Mouse (Mus musculus): ENCODE results near the gene Gstt1.
"Not testable (repeated sequence)": the region's sequence is repeated elsewhere in the genome, so short reads cannot be mapped to it uniquely, and the experiment has no call there.

The Gstt1 gene

DNA sequence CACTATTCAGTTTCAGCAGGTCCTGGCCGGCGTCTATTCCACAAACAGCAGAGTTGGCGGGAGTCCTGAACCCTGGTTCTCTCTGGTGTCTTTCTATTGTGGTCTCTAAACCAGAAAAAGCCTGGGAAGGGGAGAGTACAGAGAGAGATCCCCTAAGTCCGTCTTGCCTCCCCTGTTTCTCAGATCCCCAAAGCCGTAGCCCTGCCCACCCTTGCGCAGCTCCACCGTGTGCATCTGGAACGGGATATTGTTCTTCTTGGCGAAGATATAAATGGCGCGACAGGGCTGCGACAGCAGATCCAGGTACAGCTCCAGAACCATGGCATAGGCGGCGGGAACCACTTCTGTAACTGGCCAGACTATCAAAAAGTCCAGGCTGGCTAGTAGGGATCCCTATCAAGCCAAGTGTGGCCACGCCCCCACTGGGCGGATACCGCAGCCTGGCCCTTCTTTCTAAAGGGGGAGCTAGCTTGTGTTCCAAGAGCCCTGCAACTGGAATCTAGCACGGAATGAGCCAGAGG is at the start of gene Gstt1:
Gstt1 (minus strand) TSS at position 409 of the 521 bp plus-strand sequence.
- peak; percentile 69 for ATAC-seq (ENCODE audit: low TSS enrichment)

- ATAC-seq (ENCODE audit: low TSS enrichment): no peak
Observed at GRCm38 (mm10) chr10:75845306-75845930, 47.0 kb upstream of the Gstt1 start.

DNA sequence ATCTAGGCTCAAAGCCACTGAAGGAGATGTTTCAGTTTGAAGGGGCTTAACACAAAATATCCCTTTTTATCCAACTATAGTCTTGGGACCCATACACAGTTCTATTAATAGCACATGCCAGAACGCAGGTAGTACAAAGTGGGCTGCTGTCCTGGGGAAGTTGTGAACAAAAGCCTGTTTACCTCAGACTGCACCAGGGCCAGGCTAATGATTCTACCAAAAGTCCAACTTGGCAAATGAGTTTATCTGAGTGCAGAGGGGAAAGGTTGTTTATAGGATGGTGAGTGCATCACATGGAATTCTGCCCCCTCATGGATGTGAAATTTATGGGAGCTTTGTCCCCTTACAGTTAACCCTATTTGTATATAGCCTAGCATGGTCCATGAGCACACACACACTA is 46.4 kb upstream of the Gstt1 start:
- no peak for ATAC-seq (ENCODE audit: low TSS enrichment)

DNA sequence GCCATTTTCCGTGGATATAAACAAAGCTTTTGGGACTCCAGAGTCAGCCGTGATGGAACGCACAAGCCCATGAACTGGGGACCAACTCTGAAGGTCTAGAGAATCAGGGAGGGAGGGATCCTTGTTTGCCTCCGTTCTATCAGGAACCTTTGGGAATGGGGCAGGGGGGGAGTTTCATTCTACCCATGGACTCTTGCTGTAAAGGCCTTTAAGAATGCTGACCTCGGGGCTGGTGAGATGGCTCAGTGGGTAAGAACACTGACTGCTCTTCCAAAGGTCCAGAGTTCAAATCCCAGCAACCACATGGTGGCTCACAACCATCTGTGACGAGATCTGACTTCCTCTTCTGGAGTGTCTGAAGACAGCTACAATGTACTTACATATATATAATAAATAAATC is 45.5 kb upstream of the Gstt1 start:
- ATAC-seq (ENCODE audit: low TSS enrichment): not testable (repeated sequence)

DNA sequence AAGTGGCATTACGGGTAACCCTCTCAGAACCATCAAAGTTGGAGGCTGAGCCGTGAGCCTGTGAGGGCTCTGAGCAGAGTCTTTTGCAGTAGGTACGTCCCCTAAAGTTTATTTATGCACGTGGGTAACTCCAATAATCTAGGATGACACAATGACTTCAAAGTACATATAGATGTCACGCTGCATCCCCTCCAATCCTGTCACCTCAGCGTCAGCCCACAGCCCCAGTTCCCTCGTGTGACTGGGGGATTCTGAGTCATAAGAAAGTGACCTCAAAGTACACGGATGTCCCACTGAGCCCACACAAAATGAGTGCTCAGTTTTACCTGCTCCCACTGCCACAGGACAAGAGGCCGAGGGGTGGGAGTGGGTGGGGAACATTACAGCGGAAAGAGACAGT is 40.7 kb upstream of the Gstt1 start:
- ATAC-seq (ENCODE audit: low TSS enrichment): no peak

- ATAC-seq (ENCODE audit: low TSS enrichment): peak; percentile 83
Observed at GRCm38 (mm10) chr10:75837248-75837759, 38.9 kb upstream of the Gstt1 start, which contains the start of gene Gstt2. TSS of gene Gstt2 (minus strand) at chr10:75837424.

DNA sequence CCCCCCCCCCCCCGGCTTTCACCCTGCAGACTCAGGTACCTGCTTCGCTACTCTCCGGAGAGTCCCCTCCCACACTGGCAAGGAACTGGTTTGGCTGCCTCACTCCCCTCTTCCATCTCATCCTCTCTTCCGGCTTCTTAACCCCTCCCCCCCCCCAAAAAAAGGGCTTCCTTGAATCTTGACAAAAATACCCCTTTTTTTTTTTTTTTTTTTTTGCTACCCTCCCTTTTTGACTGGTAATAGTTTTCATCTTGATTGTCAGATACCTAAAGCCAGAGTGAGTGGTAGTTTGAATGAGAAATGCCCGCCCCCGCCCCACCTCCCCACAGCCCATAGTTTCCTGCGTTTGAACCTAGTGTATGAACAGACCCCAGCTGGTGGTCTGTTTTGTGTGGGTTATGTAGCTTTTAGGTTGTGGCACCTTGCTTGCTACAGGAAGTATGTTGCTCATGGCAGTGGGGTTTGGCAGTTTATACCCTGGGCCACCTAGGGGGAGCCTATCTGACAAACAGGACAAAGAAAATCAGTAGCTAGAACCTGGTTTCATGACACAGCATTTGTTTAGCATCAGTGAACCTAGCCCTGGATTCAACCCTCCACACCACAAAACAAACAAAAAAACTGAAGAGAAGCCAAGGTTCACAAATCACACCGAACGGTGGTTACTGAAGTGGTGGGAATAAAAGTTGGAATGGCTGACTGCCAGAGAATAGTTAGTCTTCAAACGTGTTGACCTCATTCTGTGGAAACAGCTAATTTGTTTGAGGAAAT is 37.6 kb upstream of the Gstt1 start:
- no peak for ATAC-seq (ENCODE audit: low TSS enrichment)

DNA sequence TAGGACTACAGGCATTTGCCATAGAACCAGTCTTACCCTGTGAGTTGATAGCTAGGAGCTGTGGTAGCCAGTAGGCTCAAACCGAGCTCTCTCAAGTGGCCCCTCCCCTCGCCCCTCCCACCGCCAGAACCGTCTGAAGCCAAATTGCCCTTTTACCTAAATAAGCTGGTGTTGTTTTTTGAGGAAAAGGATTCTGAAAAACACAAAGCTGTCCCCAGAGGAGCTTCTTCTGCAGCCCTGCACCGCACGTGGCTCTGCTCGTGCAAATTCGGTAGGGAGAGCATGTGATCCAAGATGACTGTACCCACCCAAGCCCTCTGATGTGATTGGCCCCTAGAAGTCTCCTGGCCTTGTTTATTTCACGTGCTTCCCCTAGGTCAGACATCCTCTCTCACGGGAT is 36.9 kb upstream of the Gstt1 start:
- peak; percentile 39 for ATAC-seq (ENCODE audit: low TSS enrichment)

- no peak for ATAC-seq (ENCODE audit: low TSS enrichment)
Observed at GRCm38 (mm10) chr10:75834721-75835120, 36.3 kb upstream of the Gstt1 start.

DNA sequence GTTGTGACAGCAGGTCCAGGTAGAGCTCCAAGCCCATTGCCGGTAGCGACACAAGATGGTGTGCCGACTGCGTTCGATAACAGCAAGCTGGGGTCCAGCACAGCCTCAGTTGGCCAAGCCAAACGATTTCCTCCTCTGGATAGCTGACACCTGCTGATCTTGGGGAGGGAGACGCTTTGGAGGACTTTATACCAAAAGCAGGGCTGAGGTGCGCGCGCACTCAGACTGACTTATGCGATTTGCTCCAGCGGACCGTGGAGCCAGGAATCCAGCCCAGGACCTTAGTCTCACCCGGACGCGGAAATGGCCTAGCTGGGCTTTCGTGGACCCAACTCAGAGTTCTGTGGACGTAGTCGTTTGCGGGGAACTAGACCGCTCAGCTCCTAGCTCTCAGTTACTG is 35.9 kb upstream of the Gstt1 start:
- ATAC-seq (ENCODE audit: low TSS enrichment): no peak

DNA sequence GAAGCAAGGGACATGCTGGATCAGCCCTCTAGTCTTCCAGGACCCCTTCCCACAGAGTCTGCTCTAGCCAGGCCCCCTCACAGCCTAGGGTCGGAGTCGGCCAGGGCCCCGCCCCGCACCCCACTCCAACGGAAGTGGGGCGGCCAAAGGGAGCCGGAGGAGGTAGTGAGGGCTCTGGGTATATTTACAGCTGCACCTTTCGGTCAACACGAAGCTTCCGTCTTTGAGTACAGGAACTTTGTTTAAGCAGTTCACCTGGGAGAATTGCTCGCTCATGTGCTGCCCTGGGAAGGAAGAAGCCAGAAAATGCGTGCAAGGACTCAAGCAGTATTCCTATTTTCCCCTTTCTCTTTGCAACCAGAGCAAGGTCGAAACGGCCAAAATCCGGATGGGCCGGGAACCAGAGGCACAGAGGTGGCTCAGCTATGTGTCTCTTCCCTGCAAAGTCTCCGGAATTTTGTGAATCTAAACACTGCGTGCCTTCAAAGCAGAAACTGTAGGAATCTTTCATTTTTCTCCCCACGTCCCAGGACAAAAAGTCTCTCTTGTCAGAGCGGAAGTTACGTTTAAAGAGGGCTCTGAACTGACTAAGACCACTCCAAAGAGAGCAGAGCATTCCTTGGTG is 35.2 kb upstream of the Gstt1 start:
- ATAC-seq (ENCODE audit: low TSS enrichment): no peak

- peak; percentile 32; the same call in 1 of the 2 replicates for ATAC-seq (ENCODE audit: low TSS enrichment)
Observed at GRCm38 (mm10) chr10:75832272-75832895, 34.0 kb upstream of the Gstt1 start.

DNA sequence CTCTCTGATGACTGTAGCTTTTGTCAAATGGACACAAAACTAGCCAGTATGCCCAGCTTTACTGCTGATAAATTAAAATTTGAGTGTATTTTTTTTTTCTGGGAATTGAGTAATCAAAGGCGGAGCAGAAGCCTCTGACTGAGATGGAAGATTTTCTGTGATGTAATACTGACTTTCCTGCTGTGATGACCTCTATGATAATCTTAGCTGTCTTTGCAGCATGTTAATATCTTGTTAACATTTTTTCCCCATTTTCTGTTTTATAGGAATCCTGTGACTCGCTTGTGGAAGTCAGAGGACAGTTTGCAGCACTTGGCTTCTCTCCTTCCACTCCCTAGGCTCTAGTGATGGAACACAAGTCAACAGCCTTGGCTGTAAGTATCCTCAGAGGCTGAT is 31.9 kb upstream of the Gstt1 start:
- ATAC-seq (ENCODE audit: low TSS enrichment): no peak

GRCm38 (mm10) chr10:75829529-75830274 is 31.3 kb upstream of the Gstt1 start:
- ATAC-seq (ENCODE audit: low TSS enrichment): no peak

DNA sequence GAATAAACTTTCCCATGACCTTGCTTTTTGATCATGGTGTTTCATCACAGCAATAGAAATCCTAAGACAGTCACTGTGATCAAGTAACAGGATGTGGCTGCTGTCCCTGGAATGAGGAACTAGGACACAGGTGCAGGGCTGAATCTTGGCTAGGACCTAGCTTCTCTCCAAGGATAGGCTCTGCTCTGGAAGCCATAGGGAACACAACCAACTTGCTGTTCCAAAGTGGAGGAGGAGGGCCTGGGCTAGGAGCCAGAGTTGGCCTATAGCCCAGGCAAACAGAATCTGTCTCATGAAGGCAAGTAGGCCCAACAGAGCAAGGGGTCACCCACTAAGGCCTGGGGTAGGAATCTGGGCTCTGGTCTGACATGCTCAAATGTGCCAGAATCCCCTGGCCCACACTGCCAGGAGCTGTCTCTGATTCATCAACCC is 30.1 kb upstream of the Gstt1 start:
- ATAC-seq (ENCODE audit: low TSS enrichment): peak; percentile 91

- no peak for ATAC-seq (ENCODE audit: low TSS enrichment)
Observed at GRCm38 (mm10) chr10:75827668-75828360, 29.4 kb upstream of the Gstt1 start.

DNA sequence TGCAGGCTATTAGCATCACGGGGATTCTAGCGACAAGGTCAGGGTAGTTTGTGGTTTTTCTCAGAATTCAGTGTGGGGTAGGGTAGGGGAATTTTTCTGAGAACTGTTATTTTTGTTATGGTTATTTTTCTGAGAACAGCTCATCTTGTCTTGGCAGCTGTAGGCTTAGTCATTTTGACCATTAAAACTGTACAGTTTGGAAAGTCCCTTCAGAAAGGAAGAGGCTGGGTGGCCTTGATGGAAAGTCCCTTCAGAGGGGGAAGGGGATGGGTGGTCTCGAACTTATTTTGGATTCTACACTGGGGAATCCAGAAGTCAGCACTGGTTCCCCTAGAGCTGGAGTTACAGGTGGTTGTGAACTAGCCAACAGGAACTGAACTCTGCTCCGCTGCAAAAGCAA is 26.1 kb upstream of the Gstt1 start:
- no peak for ATAC-seq (ENCODE audit: low TSS enrichment)

DNA sequence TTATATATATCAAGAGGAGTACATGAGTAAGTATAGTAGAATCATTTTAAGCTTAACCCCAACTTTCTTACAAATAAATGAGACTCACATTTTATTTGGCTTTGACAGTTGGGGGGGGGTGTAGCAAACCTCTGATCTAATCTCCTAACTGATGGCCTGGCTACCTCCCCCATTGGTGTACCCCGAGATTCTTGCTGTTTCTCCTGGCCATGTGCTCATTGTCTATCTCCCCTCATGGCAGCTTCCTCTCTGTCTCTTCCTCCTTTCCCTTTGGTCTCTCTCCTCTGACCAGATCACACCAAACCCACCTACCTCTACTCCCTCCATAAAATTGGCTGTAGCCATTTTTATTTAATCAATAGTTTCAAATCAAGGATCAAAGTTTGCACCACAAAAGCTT is 25.4 kb upstream of the Gstt1 start:
- ATAC-seq (ENCODE audit: low TSS enrichment): no peak

GRCm38 (mm10) chr10:75822443-75822842 is 24.1 kb upstream of the Gstt1 start, which contains the start of gene Gstt4:
TSS of gene Gstt4 (minus strand) at chr10:75822543.
- ATAC-seq (ENCODE audit: low TSS enrichment): no peak

DNA sequence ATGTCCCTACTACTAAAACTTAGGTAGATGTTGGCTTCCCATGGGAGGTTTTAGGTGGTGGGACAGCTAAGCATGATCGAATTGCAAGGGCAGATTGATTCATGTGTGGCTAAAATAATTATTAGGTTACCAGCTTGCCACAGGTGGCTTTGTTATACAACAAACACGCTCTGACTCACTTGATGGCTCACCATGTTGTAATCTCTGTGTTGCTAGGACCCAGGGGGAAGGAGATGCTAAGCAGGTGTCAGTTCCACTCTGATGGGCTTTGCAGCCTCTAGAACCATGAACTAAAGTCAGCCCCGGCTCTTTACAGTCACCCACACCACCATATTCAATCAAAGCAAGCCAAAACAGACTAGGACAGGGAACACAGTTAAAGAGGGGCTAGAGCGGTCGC is 21.5 kb upstream of the Gstt1 start:
- ATAC-seq (ENCODE audit: low TSS enrichment): no peak

DNA sequence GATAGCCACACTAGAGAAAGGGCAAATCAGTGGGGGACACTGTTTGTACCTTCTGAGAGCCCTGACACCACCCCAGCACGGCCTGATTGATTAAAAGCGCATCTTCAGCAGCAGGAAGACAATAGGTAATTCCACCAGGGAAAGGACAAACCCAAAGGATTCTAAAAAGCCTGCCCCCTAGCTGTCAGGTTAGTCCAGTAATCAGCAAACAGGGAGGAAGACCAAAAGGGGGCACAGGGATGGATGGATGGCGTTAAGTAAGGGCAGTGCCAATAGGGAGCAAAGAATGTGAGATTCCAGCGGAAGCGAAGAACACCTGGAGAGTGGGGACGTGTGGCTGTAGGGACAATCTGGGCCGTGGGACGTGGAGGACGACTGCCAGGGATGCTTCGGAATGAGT is 20.3 kb upstream of the Gstt1 start:
- ATAC-seq (ENCODE audit: low TSS enrichment): no peak

Measured in frontal cortex, adult (tissue).